Mouse (Mus musculus) spleen, adult 18-20 months (tissue): Measurements from ENCODE around the gene Ccpg1.

ENCODE experiments used
- DNase-seq, 2 experiments: peaks; one replicate each; pipeline ENCODE4 v3.0.0; 2022; ENCODE audit warnings: mixed read lengths in 2 of 2

Ccpg1 gene

DNA sequence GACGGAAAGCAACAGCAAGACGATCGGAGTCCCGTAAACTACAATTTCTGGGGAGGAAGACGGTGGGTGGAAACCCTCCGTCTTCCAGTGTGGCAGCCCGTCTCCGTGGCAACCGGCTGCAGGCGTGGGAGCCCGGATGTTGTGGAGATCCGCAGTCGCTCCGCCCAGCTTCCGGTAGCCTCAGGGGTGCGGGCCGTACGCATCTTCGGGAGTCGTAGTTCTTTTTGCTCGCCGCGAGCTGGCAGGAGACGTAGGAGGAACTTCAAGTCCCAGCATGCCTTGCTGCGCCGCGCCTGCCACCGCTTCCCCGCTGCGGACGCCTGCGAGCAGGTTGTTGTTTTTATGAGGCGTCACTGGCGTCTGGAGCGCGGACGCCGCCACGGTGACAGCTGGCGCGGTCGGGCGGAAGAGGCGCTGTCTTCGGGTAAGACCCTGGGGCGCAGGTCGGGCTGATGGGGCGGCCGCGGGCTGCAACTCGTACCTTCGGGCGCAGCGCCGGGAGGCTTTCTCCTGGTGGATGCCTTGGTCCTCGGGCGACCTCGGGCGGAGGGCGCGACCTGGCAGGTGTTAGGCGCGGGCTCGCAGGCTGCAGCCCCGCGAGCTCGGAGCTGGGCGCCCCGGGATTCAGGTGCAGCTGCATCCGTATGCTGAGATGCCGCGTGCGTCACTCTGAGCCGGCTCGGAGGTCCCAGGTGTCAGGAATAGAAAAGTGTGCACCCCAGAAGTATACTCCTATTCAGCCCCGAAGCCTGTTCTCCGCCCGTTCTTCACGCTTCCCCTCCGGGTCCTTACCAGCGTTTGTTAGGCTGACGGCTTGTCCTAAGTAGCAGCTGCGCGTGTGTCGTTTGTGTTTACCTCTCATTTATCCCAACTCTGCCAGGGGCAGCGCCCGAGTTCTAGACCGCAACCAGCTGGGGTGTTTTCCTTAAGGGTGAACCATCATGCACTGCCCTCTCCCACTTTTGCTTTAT, at the start of gene Ccpg1, which contains the start of gene Ccpg1os:
Gene Ccpg1, plus strand, starts transcription at position 180 of the 971 bp plus-strand sequence.
Gene Ccpg1os, minus strand, starts transcription at position 133 of the 971 bp plus-strand sequence.
- peak; percentile 89 to 95 for DNase-seq

DNA sequence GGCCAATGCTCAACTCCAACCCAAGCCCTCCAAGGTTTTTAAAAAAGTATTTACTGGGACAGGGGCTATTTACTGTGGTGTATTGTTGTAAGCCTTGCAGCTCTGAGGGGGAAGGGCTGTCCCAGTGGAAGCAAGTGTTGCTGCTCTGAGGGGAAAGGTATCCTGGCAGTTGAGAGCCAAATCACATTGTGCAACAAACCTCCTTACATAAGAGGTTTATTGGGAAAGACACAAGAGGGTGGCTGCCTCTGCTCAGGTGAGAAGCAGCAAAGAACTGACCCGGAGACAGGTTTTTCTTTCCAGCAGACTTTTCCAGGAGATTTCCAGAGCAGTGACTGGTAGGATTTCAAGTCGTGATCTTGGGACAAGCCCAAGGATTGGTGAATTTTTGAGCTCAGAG, 48.9 kb upstream of the Ccpg1 start:
- DNase-seq: no peak

DNA sequence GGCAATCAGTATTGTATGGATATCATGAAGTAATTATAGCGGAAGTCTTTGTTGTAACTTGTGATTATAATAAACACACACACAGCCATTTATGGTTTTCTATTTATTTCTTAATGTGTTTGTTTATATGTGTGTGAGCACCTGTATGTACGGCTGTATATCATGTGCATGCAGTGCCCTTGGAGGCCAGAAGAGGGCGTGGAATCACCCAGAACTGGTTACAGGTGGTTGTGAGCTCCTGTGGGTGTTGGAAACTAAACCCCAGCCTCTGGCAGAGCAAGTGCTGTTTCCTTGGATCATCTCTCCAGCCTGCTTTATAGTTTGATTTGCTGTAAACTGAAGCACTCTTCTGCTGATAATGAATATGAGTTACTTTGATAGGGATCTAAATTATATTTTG, 41.8 kb upstream of the Ccpg1 start:
- no peak for DNase-seq

DNA sequence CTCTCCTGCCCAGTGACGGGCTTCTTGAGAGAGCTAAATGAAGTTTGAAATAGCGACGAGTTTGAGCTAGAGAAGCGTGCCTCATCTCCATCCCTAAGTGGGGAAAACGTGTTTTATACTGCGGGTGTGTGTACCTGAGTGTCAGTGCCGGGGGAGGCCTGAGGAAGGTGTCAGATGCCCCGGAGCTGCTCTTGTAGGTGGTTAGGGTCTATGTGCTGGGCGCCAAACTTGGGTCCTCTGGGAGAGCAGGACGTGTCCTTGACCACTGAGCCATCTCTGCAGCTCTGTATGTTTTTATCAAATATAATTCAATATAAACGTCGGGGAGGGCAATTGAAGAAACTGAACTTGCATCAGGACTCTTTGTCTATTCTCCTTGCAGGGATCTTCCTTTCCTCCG, 40.9 kb upstream of the Ccpg1 start:
- DNase-seq: no peak

DNA sequence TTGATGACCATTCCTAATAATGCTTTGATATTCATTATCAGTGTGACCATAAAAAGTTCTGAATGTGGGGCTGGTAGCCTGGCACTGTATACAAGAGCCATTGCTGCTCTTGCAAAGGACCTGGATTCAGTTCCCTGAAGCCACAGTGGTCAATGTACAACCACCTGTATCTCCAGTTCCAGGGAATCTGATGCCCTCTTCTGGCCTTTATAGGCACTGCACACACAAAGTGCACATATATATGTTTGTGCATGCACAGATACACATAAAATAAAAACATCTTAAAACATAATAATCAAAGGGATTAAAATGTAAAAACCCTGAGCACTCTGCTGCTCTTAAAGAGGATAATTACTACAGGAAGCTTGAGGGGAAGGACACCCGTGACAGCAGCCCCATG, 38.2 kb upstream of the Ccpg1 start:
- DNase-seq: no peak

DNA sequence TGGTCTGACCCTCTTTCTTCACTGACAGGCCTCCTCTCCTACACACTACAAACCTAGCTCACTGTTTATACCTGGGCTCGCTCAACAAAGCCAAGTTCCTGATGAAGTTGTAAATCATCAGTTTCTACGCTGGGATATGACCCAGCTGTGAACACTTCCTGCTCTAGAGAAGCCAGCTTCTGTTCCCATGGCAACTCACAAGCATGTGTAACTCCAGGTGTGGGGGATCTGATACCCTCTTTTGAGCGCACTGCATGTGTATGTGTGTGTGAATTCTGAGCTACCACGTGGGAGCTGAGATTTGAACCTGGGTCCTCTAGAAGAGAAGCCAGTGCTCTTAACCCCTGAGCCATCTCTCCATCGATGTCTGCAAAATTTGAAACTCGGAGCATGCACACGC, 35.7 kb upstream of the Ccpg1 start:
- no peak for DNase-seq

DNA sequence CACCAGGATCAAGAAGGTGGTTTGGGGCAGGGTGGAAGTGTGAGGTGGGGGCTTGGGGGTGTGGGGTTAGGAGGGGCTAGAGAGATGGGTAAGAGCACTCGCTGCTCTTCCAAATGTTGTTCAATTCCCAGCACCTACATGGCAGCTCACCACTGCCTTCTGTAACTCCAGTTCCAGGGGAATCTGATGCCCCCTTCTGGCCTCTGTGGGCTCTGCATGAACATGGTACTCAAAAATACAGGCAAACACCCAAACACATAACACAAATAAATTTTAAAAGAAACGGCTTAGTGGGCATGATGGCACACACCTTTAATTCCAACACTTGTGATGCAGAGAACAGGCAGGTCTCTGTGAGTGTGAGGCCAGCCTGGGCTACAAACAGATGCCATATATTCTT, 30.5 kb upstream of the Ccpg1 start:
- no peak for DNase-seq

DNA sequence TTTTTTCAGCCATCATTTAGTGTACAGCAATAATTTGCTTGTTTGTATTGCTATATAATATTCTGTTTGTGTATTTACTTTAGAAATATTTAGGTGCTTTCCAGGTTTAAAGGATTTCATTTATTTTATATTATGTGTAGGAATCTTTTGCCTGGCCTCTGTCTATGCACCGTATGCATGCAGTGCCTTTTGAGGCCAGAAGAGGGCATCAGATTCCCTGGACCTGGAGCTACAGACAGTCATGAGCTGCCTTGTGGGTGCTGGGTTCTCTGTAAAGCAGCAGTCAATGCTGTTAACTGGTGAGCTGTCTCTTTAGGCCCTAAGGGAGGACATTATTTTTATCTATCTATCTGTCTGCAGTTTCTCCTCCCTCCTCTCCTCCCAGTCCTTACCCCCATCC, 29.7 kb upstream of the Ccpg1 start:
- DNase-seq: peak in 1 of 2 experiments; percentile 38

DNA sequence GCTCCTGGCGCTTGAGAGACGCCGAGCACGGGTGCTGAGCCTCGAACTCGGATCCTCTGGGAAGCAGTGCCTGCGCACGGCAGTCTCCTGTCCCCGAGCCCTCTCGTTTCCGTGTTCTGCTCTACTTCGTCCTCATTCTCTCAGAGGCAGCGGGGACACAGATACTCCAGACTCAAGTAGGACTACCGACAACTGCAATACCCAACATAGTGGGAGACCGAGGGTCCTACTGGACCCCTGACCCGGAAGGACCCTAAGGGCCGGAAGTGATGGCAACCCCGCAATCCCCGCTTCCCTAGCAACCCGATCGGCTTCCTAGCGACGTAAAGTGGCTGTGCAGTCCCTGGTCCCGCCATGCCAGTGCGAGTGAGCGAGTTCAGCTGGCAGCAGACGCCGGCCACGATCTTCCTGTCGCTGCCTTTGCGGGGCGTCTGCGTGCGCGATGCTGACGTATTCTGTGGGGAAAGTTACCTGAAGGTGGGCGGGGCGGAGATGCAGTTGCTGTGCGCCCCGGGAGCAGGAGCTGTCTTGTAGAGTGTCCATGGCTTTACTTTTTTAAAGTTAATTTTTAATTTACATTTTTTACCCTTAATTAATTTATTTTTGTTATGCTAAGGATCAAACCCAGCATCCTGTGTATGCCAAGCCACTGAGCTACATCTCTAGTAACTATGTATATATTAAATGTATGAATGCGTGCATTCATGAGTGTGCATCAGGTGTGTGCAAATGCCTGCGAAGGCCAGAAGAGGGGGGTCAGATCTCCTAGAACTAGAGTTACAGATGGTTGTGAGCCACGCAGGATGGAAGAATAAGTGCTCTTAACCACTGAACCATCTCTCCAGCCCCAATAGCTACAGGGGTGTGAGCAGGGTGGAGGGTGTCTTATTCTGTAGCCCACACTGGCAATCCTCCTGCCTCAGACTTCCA, 26.4 kb upstream of the Ccpg1 start, which contains the start of the genes Dyx1c1 and Gm44503:
Gene Dyx1c1, plus strand, starts transcription at position 265 of the 930 bp plus-strand sequence.
Gene Gm44503, plus strand, starts transcription at position 332 of the 930 bp plus-strand sequence.
- peak; percentile 65 to 66 for DNase-seq

DNA sequence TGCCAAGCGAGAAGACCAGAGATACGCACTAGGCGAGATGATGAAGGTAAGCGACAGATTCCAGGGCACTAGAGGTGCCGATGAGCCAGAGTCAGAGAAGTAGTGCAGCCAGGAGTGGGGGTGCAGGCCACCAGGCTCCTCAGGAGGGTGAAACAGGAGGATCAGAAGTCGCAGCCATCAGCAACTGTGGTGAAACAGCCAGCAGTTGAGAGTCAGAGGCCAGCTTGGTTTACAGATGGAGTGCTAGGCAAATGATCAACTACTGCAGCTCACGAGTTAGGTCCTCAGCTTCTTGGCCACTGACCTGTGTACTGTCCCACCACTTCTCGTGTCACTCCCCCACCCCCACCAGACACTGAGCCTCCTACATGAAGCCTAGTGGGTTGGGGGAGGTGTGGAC, 23.9 kb upstream of the Ccpg1 start:
- no peak for DNase-seq

DNA sequence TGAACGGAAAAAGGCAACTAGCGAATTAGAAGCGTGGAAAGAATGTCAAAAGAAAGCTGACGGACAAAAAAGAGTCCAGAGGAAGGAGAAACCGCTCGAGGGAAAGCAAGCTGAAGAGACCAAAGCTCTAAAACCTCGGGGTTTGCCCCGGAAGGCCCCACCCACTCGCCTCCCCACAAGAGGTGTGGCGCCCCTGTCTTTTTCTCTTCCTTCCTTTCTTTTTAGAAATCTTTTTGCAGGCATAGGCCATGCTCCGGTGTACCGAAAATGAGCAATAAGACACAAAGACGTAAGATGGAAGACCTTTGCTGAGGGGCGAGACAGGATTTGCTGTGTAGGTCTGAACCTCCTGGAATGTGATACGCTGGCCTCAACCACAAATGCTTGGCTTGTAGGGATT, 23.3 kb upstream of the Ccpg1 start:
- peak; percentile 39 to 42 for DNase-seq

DNA sequence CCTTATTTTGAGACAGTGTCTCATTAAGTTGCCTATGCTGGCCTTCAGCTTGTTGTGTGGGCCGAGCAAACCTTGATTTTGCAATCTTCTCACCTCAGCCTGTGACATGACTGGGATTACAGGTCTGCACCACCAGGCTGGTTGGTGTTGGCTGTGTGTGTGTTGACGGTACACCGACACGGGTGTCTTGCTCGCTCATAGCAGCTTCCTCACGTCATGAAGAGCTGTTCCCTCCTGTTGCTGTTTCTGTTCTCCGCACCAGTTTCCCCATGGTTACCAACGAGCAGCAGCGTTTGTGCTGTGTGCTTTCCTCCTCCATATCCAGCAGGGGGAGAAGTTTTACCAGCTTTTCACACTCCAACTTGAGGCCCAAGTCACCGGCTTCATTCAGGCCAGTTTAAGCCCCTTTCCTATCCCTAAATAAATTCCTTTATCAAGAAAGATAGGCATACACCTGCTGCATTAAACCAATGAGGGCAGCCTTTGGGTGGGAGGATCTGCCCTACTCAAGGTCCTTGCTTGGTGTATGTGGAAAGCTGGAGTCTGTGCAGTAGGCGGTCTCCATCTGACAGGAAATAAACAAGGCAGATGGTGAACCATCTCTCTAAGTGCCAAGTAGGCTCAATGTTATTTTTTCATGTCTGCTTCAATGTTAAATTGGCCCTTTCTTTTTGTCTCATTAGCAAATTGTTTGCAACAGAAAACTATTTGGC, 16.7 kb upstream of the Ccpg1 start:
- peak; percentile 13 to 28 for DNase-seq

DNA sequence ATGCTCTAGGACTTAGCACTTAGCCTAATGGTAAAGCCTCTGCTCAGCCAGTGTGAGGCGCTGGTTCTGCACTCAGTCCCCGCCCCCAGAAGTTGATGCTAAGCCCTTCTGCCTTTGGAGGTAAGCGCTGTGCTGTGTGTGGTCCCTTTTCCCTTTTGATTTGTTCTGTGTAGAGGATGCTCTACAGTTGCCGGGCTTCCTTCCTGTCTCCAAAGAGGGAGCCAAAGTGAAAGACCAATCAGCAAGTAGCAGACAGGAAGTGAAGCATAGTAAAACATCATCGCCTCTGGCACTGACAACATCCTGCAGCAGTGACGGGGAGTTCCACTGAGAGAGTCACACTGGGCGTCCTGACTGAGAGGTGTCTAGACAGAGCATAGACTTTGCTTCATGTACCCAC, 15.4 kb upstream of the Ccpg1 start:
- no peak for DNase-seq

DNA sequence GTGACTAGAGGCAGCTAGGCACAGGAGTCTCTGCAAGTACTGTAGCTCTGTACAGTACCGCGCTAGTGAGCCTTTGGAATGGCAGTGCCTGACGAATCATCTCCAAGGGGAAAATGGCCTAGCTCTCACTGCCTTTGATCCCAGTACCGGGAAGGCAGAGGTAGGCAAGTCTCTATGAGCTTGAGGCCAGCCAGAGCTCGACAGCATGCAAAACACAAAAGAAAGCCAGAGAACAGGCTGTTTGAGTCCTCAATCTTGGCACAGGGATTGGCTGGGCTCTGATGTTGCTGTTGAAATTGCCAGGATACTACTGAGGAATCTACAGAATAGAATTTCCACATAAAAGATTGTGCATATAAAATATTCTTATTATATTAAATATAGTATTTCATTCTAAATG, 12.8 kb upstream of the Ccpg1 start:
- no peak for DNase-seq

DNA sequence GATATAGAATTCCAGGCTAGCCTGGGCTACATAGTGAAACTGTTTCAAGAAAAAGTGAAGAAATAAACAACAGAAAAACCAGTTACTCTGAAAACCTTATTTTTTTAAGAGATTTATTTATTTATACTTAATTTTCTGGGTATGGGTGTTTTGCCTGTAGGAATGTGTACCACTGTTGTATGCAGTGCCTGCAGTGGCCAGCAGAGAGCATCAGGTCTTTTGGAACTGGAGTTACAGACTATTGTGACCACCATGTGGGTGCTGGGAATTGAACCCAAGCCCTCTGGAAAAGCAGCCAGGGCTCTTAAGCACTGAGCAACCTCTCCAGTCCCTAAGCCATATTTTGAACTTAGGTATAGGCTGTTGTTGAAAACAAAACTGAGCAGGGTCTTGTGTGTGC, 12.2 kb upstream of the Ccpg1 start:
- no peak for DNase-seq

DNA sequence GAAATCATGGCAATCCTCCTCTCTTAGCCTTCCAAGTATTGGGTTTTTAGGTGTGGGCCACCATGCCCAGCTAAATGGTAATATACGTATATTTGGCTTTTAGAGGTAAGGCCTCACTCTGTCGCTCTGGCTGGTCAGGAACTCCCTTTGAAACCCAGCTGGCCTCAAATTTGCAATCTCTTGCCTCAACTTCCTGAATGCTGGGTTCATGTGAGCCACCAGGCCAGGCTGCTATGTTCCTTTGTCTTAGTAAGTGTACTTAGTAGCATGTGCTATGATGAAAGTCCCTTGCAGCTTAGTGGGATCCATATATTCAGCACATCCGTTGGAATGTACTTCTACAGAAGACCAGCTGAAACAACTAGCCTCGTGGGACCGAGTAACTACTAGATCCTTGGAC, 10.5 kb upstream of the Ccpg1 start:
- DNase-seq: no peak

DNA sequence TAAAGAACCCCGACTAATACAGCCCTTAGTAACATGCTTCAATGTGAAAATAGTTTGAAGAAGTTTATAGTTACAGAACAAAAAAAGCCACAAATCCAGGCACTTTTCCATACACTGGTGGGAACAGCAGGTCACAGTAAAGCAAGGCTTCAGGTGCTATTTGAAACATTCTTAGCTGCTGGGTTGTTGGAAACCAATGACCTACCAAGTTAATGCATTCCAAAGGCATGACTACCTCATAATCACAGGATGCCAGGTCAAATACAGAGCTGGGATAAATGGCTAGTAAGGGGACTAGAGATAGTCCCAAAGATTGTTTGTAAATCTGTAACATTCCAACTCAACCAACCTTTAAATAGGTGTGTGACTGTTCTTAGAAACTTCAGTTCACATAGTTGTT, 10.0 kb upstream of the Ccpg1 start:
- no peak for DNase-seq

DNA sequence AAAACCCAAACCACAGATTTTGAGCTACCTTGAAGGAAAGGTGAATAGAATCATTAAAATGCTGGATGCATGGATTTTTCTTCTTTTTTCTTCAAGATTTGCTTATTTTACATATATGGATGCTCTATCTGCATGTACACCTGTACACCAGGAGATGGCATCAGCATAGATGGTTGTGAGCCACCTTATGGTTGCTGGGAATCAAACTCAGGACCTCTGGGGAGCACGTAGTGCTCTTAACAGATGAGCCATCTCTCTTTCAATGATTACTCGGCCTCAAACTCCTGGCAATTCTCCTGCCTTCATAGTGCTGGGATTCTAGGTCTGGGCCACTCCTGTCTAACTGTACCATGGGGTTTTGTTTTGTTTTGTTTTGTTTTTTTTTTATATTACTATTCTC, 2.2 kb upstream of the Ccpg1 start:
- no peak for DNase-seq

DNA sequence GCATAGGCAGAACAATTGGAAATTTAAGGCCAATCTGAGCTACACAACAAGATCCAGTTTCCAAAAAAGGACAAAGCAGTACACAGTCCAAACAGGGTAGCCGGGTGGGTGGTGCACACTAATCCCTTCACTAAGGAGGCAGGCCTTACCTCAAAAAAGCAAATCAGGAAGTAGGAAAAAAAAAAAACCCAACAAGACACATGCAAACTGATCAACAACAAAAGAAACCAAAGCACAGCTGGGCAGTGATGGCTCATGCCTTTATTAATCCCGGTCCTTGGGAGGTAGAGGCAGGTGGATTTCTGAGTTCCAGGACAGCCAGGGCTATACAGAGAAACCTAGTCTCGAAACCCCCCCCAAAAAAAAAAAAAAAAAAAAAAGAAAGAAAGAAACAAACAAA, 2.5 kb downstream of the Ccpg1 start:
- DNase-seq: no peak

DNA sequence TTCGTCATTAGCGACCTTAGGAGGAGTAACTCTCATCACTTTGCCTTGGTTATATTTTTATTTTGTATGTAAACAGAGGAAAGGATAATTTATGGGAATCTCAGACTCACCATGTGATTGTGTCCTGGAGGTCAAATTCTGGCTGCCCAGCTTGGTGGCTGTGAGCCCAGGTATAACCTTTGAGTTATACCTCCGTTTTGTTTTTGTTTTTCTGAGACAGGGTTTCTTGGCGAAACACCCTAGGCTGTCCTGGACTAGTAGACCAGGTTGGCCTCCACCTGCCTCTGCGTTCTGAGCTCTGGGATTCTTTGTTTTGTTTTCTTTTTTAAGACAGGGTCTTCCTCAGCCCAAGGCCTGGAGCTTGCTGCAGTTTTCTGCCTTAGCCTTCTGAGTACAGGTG, 3.5 kb downstream of the Ccpg1 start:
- no peak for DNase-seq

DNA sequence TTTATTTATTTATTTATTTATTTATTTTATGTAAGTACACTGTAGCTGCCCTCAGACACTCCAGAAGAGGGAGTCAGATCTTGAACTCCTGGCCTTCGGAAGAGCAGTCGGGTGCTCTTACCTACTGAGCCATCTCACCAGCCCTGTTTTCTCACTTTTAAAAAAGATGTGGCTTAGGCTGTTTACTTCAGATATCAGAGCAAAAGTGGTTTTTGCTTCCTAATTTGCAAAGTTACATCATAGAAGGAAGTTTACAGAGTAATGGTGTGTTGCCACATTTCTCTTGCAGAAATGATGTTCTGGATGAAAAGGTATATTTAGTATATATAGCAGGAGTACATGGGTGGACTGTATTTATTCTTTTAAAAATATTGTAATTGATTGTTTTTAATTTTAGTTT, 6.2 kb downstream of the Ccpg1 start:
- no peak for DNase-seq

DNA sequence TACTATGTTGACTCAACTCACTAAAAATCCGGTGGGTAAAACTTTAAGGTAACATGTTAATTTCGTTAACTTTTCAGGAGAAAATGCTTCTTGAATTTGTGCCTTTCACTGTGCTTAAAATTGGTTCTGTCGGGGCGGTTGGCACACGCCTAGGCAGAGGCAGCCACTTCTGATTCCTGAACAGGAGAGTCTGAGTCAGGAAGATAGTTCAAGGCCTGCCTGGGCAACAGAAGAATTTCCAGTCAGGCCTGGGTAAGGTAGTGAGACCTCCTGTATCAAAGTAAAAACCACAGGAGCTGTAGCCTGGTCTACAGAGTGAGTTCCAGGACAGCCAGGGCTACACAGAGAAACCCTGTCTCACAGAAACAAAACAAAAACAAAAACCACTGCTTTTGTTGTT, 7.3 kb downstream of the Ccpg1 start:
- DNase-seq: no peak

DNA sequence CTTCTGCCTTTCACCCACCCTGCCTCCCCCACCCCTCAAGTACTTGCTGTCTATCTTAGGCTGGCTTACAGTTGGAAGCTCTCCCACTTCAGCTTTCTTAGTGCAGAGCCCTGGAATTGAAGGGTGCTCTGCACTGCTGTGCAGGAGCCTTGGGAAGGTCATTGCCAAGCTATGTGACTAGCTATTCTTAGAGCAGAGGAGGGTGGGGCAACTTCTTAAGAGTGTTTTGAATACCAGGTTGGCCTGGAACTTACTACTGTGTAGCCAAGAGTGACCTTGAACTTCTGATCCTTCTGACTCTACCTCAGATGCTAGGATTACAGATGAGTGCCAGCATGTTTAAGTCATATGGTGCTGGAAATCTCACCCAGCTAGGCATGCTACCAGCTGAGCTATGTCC, 10.9 kb downstream of the Ccpg1 start:
- no peak for DNase-seq
